Mouse (Mus musculus) thymus, adult 2 months (tissue): Measurements from ENCODE around the gene 1700037H04Rik. TPM values are rescaled to one million over a fixed set of nuclear protein-coding genes. Genes with fewer than 3 reads are reported as not detected.

Source experiments
- DNase-seq: peaks from one replicate; pipeline ENCODE4 v3.0.0; 2021
- H3K27ac ChIP-seq: fragments of 200-500 bp; 2 replicates; pipeline ENCODE4 v1.5.1; 2012; ENCODE audit warnings: low read length, control low read depth; ENCODE audit not compliant: control insufficient read depth, insufficient read depth
- H3K27me3 ChIP-seq: fragments of 200-500 bp; 2 replicates; pipeline ENCODE4 v1.6.1; 2012; ENCODE audit warnings: mild to moderate bottlenecking, low read length, moderate library complexity, mixed read lengths; ENCODE audit not compliant: control insufficient read depth, insufficient read depth
- H3K36me3 ChIP-seq: fragments of 200-500 bp; 2 replicates; pipeline ENCODE4 v1.6.1; 2012; ENCODE audit warnings: mild to moderate bottlenecking, low read length, moderate library complexity; ENCODE audit not compliant: control insufficient read depth, insufficient read depth
- H3K4me1 ChIP-seq: fragments of 200-500 bp; replicated peaks from 2 replicates; pipeline ENCODE4 v1.6.1; 2012; ENCODE audit warnings: low read length; ENCODE audit not compliant: control insufficient read depth, insufficient read depth
- H3K4me3 ChIP-seq: fragments of 200-500 bp; 2 replicates; pipeline ENCODE4 v1.5.1; 2012; ENCODE audit warnings: mild to moderate bottlenecking, low read length, control low read depth, moderate library complexity; ENCODE audit not compliant: control insufficient read depth, insufficient read depth
- CTCF ChIP-seq: fragments of 200-500 bp; IDR thresholded peaks from 2 replicates; pipeline ENCODE4 v1.5.1; 2012; ENCODE audit warnings: mild to moderate bottlenecking, control low read depth, low read length, moderate library complexity, borderline replicate concordance; ENCODE audit not compliant: control insufficient read depth, poor library complexity, insufficient read depth; ENCODE audit errors: extremely low read depth
- POLR2A ChIP-seq: fragments of 200-500 bp; IDR thresholded peaks from 2 replicates; pipeline ENCODE4 v1.6.1; 2012; ENCODE audit warnings: mild to moderate bottlenecking, low read length, control low read depth, moderate library complexity; ENCODE audit not compliant: control insufficient read depth, poor library complexity, insufficient read depth; ENCODE audit errors: extremely low read depth
- WGBS: fragments of 180-500 bp; shearing (Covaris S2); methylation state at CpG from one replicate; pipeline ENCODE4 v1.1.7; 2018; 5-methylcytosine and 5-hydroxymethylcytosine counted together
- polyA plus RNA-seq: library from polyadenylated mRNA; depleted of rRNA; stranded (reverse); fragments of >200 nt; gene quantifications from 2 replicates; pipeline ENCODE4 v1.2.3, GENCODE M21; 2012

The 1700037H04Rik gene
- polyA plus RNA-seq, 1 experiment = 108 TPM

GRCm38 (mm10) chr2:131172322-131172721 lies 12.4 kb upstream of the 1700037H04Rik start:
- no peak overlapping the region for H3K4me3 ChIP-seq
- no peaks in the 10 kb centered on the region; the same call in 1 of the 2 replicates for H3K27me3 ChIP-seq
- 88% methylated on average over 9 of the region's 9 CpGs for WGBS
- H3K36me3 ChIP-seq = no peaks in the 10 kb centered on the region
- H3K4me1 ChIP-seq = peaks cover 6% of the 10 kb centered on the region; the same call in 1 of the 2 replicates
- no peak for DNase-seq
- no peak overlapping the region for H3K27ac ChIP-seq
- no peak for TF ChIP-seq CTCF

GRCm38 (mm10) chr2:131171401-131172104 lies 11.7 kb upstream of the 1700037H04Rik start:
- Histone ChIP-seq H3K4me1 (peaks cover 6% of the 10 kb centered on the region; the same call in 1 of the 2 replicates), H3K27ac (no peak overlapping the region), H3K4me3 (peak overlapping the region; percentile 1; the same call in 1 of the 2 replicates), H3K36me3 (no peaks in the 10 kb centered on the region), H3K27me3 (no peaks in the 10 kb centered on the region; the same call in 1 of the 2 replicates)
- TF ChIP-seq POLR2A (no peak), CTCF (no peak)
- peak; percentile 68 for DNase-seq
- 20% methylated on average over 43 of the region's 43 CpGs for WGBS

GRCm38 (mm10) chr2:131170936-131171335 lies 11.1 kb upstream of the 1700037H04Rik start:
- Histone ChIP-seq H3K27ac (no peak overlapping the region), H3K4me1 (peaks cover 6% of the 10 kb centered on the region; the same call in 1 of the 2 replicates), H3K36me3 (no peaks in the 10 kb centered on the region), H3K27me3 (no peaks in the 10 kb centered on the region; the same call in 1 of the 2 replicates), H3K4me3 (no peak overlapping the region)
- no peak for DNase-seq
- TF ChIP-seq CTCF (no peak), POLR2A (no peak)
- WGBS = 55% methylated on average over 9 of the region's 9 CpGs

GRCm38 (mm10) chr2:131168914-131169313 lies 9.0 kb upstream of the 1700037H04Rik start:
- Histone ChIP-seq H3K4me3 (no peak overlapping the region), H3K4me1 (peaks cover 4% of the 10 kb centered on the region; the same call in 1 of the 2 replicates), H3K27ac (no peak overlapping the region), H3K27me3 (no peaks in the 10 kb centered on the region; the same call in 1 of the 2 replicates), H3K36me3 (no peaks in the 10 kb centered on the region)
- no peak for DNase-seq
- 89% methylated on average over 1 of the region's 1 CpGs for WGBS
- TF ChIP-seq POLR2A (no peak), CTCF (no peak)

GRCm38 (mm10) chr2:131167984-131168383 lies 8.1 kb upstream of the 1700037H04Rik start:
- Histone ChIP-seq H3K4me3 (no peak overlapping the region), H3K4me1 (peaks cover 4% of the 10 kb centered on the region; the same call in 1 of the 2 replicates), H3K36me3 (no peaks in the 10 kb centered on the region), H3K27ac (no peak overlapping the region), H3K27me3 (no peaks in the 10 kb centered on the region; the same call in 1 of the 2 replicates)
- 84% methylated on average over 6 of the region's 6 CpGs for WGBS
- DNase-seq = no peak
- no peak for TF ChIP-seq POLR2A
- no peak for TF ChIP-seq CTCF

- TF ChIP-seq POLR2A = no peak
- TF ChIP-seq CTCF = no peak
- no peak overlapping the region for H3K4me3 ChIP-seq
- DNase-seq = no peak
- no peak overlapping the region for H3K27ac ChIP-seq
- H3K36me3 ChIP-seq = no peaks in the 10 kb centered on the region
- 97% methylated on average over 2 of the region's 2 CpGs for WGBS
- H3K27me3 ChIP-seq = no peaks in the 10 kb centered on the region
- 0 out of 2 replicates have a peak, but pooled peaks cover under 1% of the 10 kb centered on the region for H3K4me1 ChIP-seq
Observed at GRCm38 (mm10) chr2:131166172-131166571, 6.3 kb upstream of the 1700037H04Rik start.

GRCm38 (mm10) chr2:131163924-131164323 lies 4.0 kb upstream of the 1700037H04Rik start:
- H3K27ac ChIP-seq = no peak overlapping the region
- no peak overlapping the region for H3K4me3 ChIP-seq
- no peak for DNase-seq
- no peaks in the 10 kb centered on the region for H3K27me3 ChIP-seq
- no peaks in the 10 kb centered on the region for H3K36me3 ChIP-seq
- WGBS = 94% methylated on average over 7 of the region's 7 CpGs
- peaks cover 9% of the 10 kb centered on the region for H3K4me1 ChIP-seq
- TF ChIP-seq POLR2A = no peak
